Mouse (Mus musculus) hindbrain, embryonic 16.5 days (tissue): Measurements from ENCODE around the gene Mdm4. TPM values are rescaled to one million over a fixed set of nuclear protein-coding genes. Genes with fewer than 3 reads are reported as not detected.
A peak's percentile ranks its signal among the peaks of the same experiment; 100 is the strongest.

Experiments
- ATAC-seq: fragments of 200-750 bp; cut with Nextera tagmentation; 2 replicates; pipeline ENCODE4 v1.8.0; 2017; ENCODE audit warnings: moderate TSS enrichment, moderate library complexity
- H3K27ac ChIP-seq: fragments of 300-500 bp; sonication (generic); 2 replicates; pipeline ENCODE4 v1.5.1; 2014; ENCODE audit warnings: low read depth, mild to moderate bottlenecking, control low read depth, low read length, moderate library complexity
- H3K27me3 ChIP-seq: fragments of 300-500 bp; sonication (generic); replicated peaks from 2 replicates; pipeline ENCODE4 v1.6.1; 2014; ENCODE audit warnings: low read length; ENCODE audit not compliant: control insufficient read depth, insufficient read depth
- H3K36me3 ChIP-seq: fragments of 300-500 bp; sonication (generic); 2 replicates; pipeline ENCODE4 v1.6.1; 2014; ENCODE audit warnings: mild to moderate bottlenecking, low read length, moderate library complexity, mixed read lengths; ENCODE audit not compliant: control insufficient read depth, insufficient read depth
- H3K4me1 ChIP-seq: fragments of 300-500 bp; sonication (generic); 2 replicates; pipeline ENCODE4 v1.6.1; 2014; ENCODE audit warnings: low read depth, low read length; ENCODE audit not compliant: control insufficient read depth, insufficient read depth
- H3K4me2 ChIP-seq: fragments of 300-500 bp; sonication (generic); 2 replicates; pipeline ENCODE4 v1.6.1; 2014; ENCODE audit warnings: mild to moderate bottlenecking, low read length, control low read depth, moderate library complexity
- H3K4me3 ChIP-seq: fragments of 300-500 bp; sonication (generic); 2 replicates; pipeline ENCODE4 v1.5.1; 2014; ENCODE audit warnings: mild to moderate bottlenecking, low read length, control low read depth, moderate library complexity
- H3K9ac ChIP-seq: fragments of 300-500 bp; sonication (generic); 2 replicates; pipeline ENCODE4 v1.6.1; 2014; ENCODE audit warnings: low read depth, mild to moderate bottlenecking, control low read depth, low read length, moderate library complexity
- H3K9me3 ChIP-seq: fragments of 300-500 bp; sonication (generic); 2 replicates; pipeline ENCODE4 v1.6.1; 2014; ENCODE audit warnings: mild to moderate bottlenecking, low read length, moderate library complexity; ENCODE audit not compliant: control insufficient read depth
- WGBS: fragments of 180-500 bp; shearing (Covaris S2); extraction: QIAGEN DNeasy Blood & Tissue Kit; methylation state at CpG from one replicate; pipeline ENCODE4 v1.1.7; 2014; 5-methylcytosine and 5-hydroxymethylcytosine counted together
- polyA plus RNA-seq: library from polyadenylated mRNA; unstranded; fragments of >200 nt; fragmentation: Nextera tagmentation; extraction: Ambion mirVana; gene quantifications from 2 replicates; pipeline ENCODE4 v1.2.1, GENCODE M21; 2015

Gene Mdm4
- polyA plus RNA-seq, 1 experiment from 2014 or later = 30.3 TPM

GRCm38 (mm10) chr1:132925270-132925669, 105.1 kb downstream of the Mdm4 start:
- H3K9me3 ChIP-seq = no peaks in the 10 kb centered on the region
- no peak overlapping the region for H3K9ac ChIP-seq
- 81% methylated on average over 7 of the region's 7 CpGs for WGBS
- H3K27me3 ChIP-seq = no peaks in the 10 kb centered on the region
- H3K36me3 ChIP-seq = no peaks in the 10 kb centered on the region
- H3K4me2 ChIP-seq = no peak overlapping the region
- H3K27ac ChIP-seq = no peak overlapping the region
- no peak for ATAC-seq
- peaks cover 35% of the 10 kb centered on the region for H3K4me1 ChIP-seq
- H3K4me3 ChIP-seq = no peak overlapping the region

GRCm38 (mm10) chr1:132922257-132922656, 108.1 kb downstream of the Mdm4 start:
- WGBS = 70% methylated on average over 9 of the region's 9 CpGs
- no peak for ATAC-seq
- H3K9ac ChIP-seq = no peak overlapping the region; the same call in 1 of the 2 replicates
- H3K4me2 ChIP-seq = no peak overlapping the region
- H3K4me1 ChIP-seq = peaks cover 39% of the 10 kb centered on the region
- H3K36me3 ChIP-seq = no peaks in the 10 kb centered on the region
- H3K4me3 ChIP-seq = no peak overlapping the region
- no peaks in the 10 kb centered on the region for H3K27me3 ChIP-seq
- no peaks in the 10 kb centered on the region for H3K9me3 ChIP-seq
- H3K27ac ChIP-seq = peak overlapping the region; percentile 16

GRCm38 (mm10) chr1:132921071-132921470, 109.3 kb downstream of the Mdm4 start:
- Histone ChIP-seq H3K27ac (peak overlapping the region; percentile 75), H3K9ac (peak overlapping the region; percentile 32; the same call in 1 of the 2 replicates), H3K4me1 (peaks cover 48% of the 10 kb centered on the region), H3K9me3 (no peaks in the 10 kb centered on the region), H3K4me2 (peak overlapping the region; percentile 27), H3K4me3 (no peak overlapping the region), H3K36me3 (no peaks in the 10 kb centered on the region), H3K27me3 (no peaks in the 10 kb centered on the region)
- under 1% methylated on average over 13 of the region's 13 CpGs for WGBS
- peak; percentile 75 for ATAC-seq

- H3K4me2 ChIP-seq = no peak overlapping the region
- WGBS = 73% methylated on average over 8 of the region's 8 CpGs
- H3K27me3 ChIP-seq = no peaks in the 10 kb centered on the region
- ATAC-seq = no peak
- H3K27ac ChIP-seq = no peak overlapping the region
- no peaks in the 10 kb centered on the region for H3K36me3 ChIP-seq
- H3K9ac ChIP-seq = no peak overlapping the region
- peaks cover 53% of the 10 kb centered on the region for H3K4me1 ChIP-seq
- H3K9me3 ChIP-seq = no peaks in the 10 kb centered on the region
- H3K4me3 ChIP-seq = no peak overlapping the region
Observed at GRCm38 (mm10) chr1:132919258-132919657, 111.1 kb downstream of the Mdm4 start.

GRCm38 (mm10) chr1:132918117-132918680, 112.2 kb downstream of the Mdm4 start:
- Histone ChIP-seq H3K36me3 (no peaks in the 10 kb centered on the region), H3K4me1 (peaks cover 53% of the 10 kb centered on the region), H3K9me3 (no peaks in the 10 kb centered on the region), H3K27me3 (no peaks in the 10 kb centered on the region), H3K27ac (peak overlapping the region; percentile 64; the same call in 1 of the 2 replicates), H3K4me2 (no peak overlapping the region), H3K4me3 (no peak overlapping the region), H3K9ac (no peak overlapping the region)
- no peak for ATAC-seq
- WGBS = 18% methylated on average over 10 of the region's 10 CpGs

GRCm38 (mm10) chr1:132917554-132917953, 112.8 kb downstream of the Mdm4 start:
- peak overlapping the region; percentile 64 for H3K27ac ChIP-seq
- ATAC-seq = peak; percentile 31; the same call in 1 of the 2 replicates
- no peak overlapping the region for H3K4me3 ChIP-seq
- H3K36me3 ChIP-seq = no peaks in the 10 kb centered on the region
- H3K4me1 ChIP-seq = peaks cover 53% of the 10 kb centered on the region
- no peaks in the 10 kb centered on the region for H3K9me3 ChIP-seq
- H3K9ac ChIP-seq = peak overlapping the region; percentile 26; the same call in 1 of the 2 replicates
- H3K27me3 ChIP-seq = no peaks in the 10 kb centered on the region
- H3K4me2 ChIP-seq = no peak overlapping the region
- 9% methylated on average over 8 of the region's 8 CpGs for WGBS

- H3K4me1 ChIP-seq = peaks cover 43% of the 10 kb centered on the region
Observed at GRCm38 (mm10) chr1:132915849-132916493, 114.4 kb downstream of the Mdm4 start.

GRCm38 (mm10) chr1:132910414-132911041, 119.8 kb downstream of the Mdm4 start:
- no peaks in the 10 kb centered on the region for H3K36me3 ChIP-seq

More at GRCm38 (mm10) chr1:132915849-132916493, 114.4 kb downstream of the Mdm4 start:
- H3K9ac ChIP-seq = no peak overlapping the region
- H3K4me3 ChIP-seq = no peak overlapping the region
- peak; percentile 62 for ATAC-seq
- WGBS = 33% methylated on average over 6 of the region's 6 CpGs
- H3K27ac ChIP-seq = peak overlapping the region; percentile 24; the same call in 1 of the 2 replicates
- no peaks in the 10 kb centered on the region for H3K9me3 ChIP-seq
- no peak overlapping the region for H3K4me2 ChIP-seq
- no peaks in the 10 kb centered on the region for H3K36me3 ChIP-seq
- H3K27me3 ChIP-seq = no peaks in the 10 kb centered on the region

GRCm38 (mm10) chr1:132909951-132910350, 120.4 kb downstream of the Mdm4 start:
- no peaks in the 10 kb centered on the region for H3K36me3 ChIP-seq
- no peak for ATAC-seq
- no peak overlapping the region for H3K4me2 ChIP-seq
- peaks cover 20% of the 10 kb centered on the region for H3K4me1 ChIP-seq
- H3K27ac ChIP-seq = no peak overlapping the region
- H3K4me3 ChIP-seq = no peak overlapping the region
- H3K9me3 ChIP-seq = no peaks in the 10 kb centered on the region
- 93% methylated on average over 1 of the region's 1 CpGs for WGBS
- H3K9ac ChIP-seq = no peak overlapping the region
- no peaks in the 10 kb centered on the region for H3K27me3 ChIP-seq

More at GRCm38 (mm10) chr1:132910414-132911041, 119.8 kb downstream of the Mdm4 start:
- no peak overlapping the region for H3K4me3 ChIP-seq
- H3K27ac ChIP-seq = no peak overlapping the region
- 47% methylated on average over 11 of the region's 11 CpGs for WGBS
- no peaks in the 10 kb centered on the region for H3K27me3 ChIP-seq
- no peak overlapping the region for H3K4me2 ChIP-seq
- no peak overlapping the region for H3K9ac ChIP-seq
- no peak for ATAC-seq
- peaks cover 20% of the 10 kb centered on the region for H3K4me1 ChIP-seq
- no peaks in the 10 kb centered on the region for H3K9me3 ChIP-seq
